Mouse (Mus musculus) lung, embryonic 16.5 days (tissue): ENCODE results near the gene Zbtb1. TPM values are rescaled to one million over a fixed set of nuclear protein-coding genes. Genes with fewer than 3 reads are reported as not detected.

Experiments
- ATAC-seq: fragments of 200-750 bp; cut with Nextera tagmentation; 2 replicates; pipeline ENCODE4 v1.8.0; 2017; ENCODE audit warnings: low read depth, mild to moderate bottlenecking, moderate library complexity
- H3K27ac ChIP-seq: fragments of 300-500 bp; sonication (generic); 2 replicates; pipeline ENCODE4 v1.5.1; 2014; ENCODE audit warnings: mild to moderate bottlenecking, control low read depth, low read length
- H3K27me3 ChIP-seq: fragments of 300-500 bp; sonication (generic); 2 replicates; pipeline ENCODE4 v1.6.1; 2014; ENCODE audit warnings: low read depth, low read length, mixed read lengths; ENCODE audit not compliant: control insufficient read depth, insufficient read depth
- H3K36me3 ChIP-seq: fragments of 300-500 bp; sonication (generic); 2 replicates; pipeline ENCODE4 v1.6.1; 2014; ENCODE audit warnings: low read length; ENCODE audit not compliant: control insufficient read depth, insufficient read depth
- H3K4me1 ChIP-seq: fragments of 300-500 bp; sonication (generic); replicated peaks from 2 replicates; pipeline ENCODE4 v1.6.1; 2014; ENCODE audit warnings: low read length, mixed read lengths; ENCODE audit not compliant: control insufficient read depth, insufficient read depth
- H3K4me2 ChIP-seq: fragments of 300-500 bp; sonication (generic); 2 replicates; pipeline ENCODE4 v1.6.1; 2014; ENCODE audit warnings: low read depth, low read length, control low read depth
- H3K4me3 ChIP-seq: fragments of 300-500 bp; sonication (generic); 2 replicates; pipeline ENCODE4 v1.5.1; 2014; ENCODE audit warnings: mild to moderate bottlenecking, low read length, control low read depth
- H3K9ac ChIP-seq: fragments of 300-500 bp; sonication (generic); 2 replicates; pipeline ENCODE4 v1.6.1; 2014; ENCODE audit warnings: low read length, control low read depth
- H3K9me3 ChIP-seq: fragments of 300-500 bp; sonication (generic); 2 replicates; pipeline ENCODE4 v1.6.1; 2016; ENCODE audit warnings: low read length; ENCODE audit not compliant: control insufficient read depth
- WGBS: fragments of 180-500 bp; shearing (Covaris S2); extraction: QIAGEN DNeasy Blood & Tissue Kit; methylation state at CpG from one replicate; pipeline ENCODE4 v1.1.7; 2014; 5-methylcytosine and 5-hydroxymethylcytosine counted together
- polyA plus RNA-seq: library from polyadenylated mRNA; unstranded; fragments of >200 nt; fragmentation: Nextera tagmentation; extraction: Ambion mirVana; gene quantifications from 2 replicates; pipeline ENCODE4 v1.2.1, GENCODE M21; 2015

Gene Zbtb1
- polyA plus RNA-seq, 1 experiment from 2014 or later: 10.4 TPM

DNA sequence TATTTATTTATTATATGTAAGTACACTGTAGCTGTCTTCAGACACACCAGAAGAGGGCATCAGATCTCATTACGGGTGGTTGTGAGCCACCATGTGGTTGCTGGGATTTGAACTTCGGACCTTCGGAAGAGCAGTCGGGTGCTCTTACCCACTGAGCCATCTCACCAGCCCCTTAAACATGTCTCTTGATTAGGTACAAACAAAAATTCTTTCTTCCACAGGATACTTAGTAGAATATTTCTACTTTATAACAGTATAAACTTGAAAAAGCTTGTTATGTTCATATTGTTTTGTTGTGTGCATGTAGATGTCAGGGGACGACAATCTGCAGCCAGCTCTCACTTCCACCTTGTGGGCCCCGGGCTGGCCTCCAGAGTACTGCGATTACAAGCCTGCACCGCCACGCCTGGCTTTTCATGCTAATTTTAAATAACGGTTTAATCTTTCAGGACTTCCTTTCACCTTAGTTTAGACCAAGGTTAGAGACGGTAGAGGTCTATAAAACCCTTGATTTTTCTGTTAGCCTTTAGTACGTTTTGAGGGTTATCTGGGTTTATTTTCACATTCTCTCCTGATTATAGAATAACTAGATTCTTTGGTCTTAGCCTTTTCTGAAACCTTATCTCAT is 45.4 kb downstream of the Zbtb1 start:
- Histone ChIP-seq H3K9ac (no peak overlapping the region), H3K4me3 (no peak overlapping the region), H3K27me3 (no peaks in the 10 kb centered on the region), H3K36me3 (no peaks in the 10 kb centered on the region), H3K4me2 (no peak overlapping the region), H3K9me3 (no peaks in the 10 kb centered on the region), H3K27ac (no peak overlapping the region), H3K4me1 (peaks cover 3% of the 10 kb centered on the region; the same call in 1 of the 2 replicates)
- WGBS: 76% methylated on average over 9 of the region's 12 CpGs
- ATAC-seq: no peak

DNA sequence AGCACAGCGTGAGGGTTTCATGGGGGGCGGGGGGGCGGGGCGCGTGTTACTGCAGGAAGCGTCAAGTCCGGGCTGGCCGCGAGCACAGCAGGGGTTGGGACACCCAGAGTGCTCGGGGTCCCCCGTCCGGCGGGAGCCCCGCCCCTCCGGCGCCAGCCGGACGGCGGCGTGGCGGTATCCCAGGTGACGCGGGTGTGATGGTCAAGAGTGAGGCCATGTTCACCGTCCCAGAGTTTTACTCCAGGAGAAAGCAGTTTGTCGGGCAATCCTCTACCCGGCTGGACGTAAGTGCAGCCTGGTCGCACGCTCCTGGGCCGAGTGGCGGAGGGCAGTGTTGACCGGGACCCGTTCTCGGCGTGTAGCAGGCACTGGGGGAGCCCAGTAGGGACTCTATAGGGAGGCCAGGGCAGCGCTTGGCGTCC is 47.4 kb downstream of the Zbtb1 start, which contains the start of gene Ppp1r36:
Gene Ppp1r36, plus strand, starts transcription at position 106 of the 422 bp plus-strand sequence.
- Histone ChIP-seq H3K4me2 (peak within 1 kb of the TSS; percentile 88), H3K27ac (peak within 1 kb of the TSS; percentile 36), H3K27me3 (no peaks in the 10 kb centered on the region), H3K36me3 (no peaks in the 10 kb centered on the region), H3K4me3 (peak within 1 kb of the TSS; percentile 53), H3K9me3 (no peaks in the 10 kb centered on the region), H3K9ac (peak within 1 kb of the TSS; percentile 68), H3K4me1 (peaks cover 3% of the 10 kb centered on the region; the same call in 1 of the 2 replicates)
- ATAC-seq: peak; percentile 92
- WGBS: under 1% methylated on average over 37 of the region's 37 CpGs

DNA sequence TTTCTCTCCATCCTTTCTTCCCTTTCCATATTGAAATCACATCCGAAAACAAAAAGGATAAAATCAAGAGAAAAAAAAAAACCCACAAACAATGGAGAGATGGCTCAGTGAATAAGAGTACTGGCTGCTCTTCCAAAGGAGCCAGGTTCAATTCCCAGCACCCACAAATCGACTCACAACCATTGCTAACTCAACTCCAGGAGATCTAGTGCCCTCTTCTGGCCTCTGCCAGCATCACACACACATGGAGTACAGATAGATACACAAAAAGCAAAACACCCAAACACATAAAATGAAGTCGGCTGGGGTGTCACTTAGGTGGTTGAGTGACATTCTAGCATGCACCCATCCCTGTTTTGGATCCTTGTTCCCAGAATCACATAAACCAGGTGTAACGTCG is 48.3 kb downstream of the Zbtb1 start:
- Histone ChIP-seq H3K27ac (no peak overlapping the region), H3K4me1 (peaks cover 3% of the 10 kb centered on the region; the same call in 1 of the 2 replicates), H3K9ac (no peak overlapping the region), H3K4me2 (no peak overlapping the region), H3K27me3 (no peaks in the 10 kb centered on the region), H3K9me3 (no peaks in the 10 kb centered on the region), H3K4me3 (no peak overlapping the region), H3K36me3 (no peaks in the 10 kb centered on the region)
- WGBS: 91% methylated on average over 5 of the region's 5 CpGs
- no peak for ATAC-seq

DNA sequence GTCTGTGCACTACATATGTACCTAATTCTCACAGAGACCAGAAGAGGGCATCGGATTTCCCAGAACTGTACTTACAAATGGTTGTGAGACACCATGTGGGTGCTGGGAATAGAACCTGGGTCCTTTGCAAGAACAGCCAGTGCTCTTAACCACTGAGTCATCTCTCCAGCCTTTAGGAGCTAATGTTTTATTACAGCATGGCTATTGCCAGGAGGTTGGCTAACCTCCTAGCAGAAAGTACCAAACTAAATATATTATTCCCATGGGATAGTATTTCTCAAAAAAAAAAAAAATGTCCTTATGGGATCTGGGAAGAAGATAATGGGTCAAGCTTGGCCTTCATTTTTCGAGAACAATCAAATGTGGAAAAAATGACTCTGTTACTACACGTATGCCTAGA is 55.2 kb downstream of the Zbtb1 start:
- Histone ChIP-seq H3K9me3 (no peaks in the 10 kb centered on the region), H3K4me3 (no peak overlapping the region)
- 94% methylated on average over 3 of the region's 3 CpGs for WGBS

DNA sequence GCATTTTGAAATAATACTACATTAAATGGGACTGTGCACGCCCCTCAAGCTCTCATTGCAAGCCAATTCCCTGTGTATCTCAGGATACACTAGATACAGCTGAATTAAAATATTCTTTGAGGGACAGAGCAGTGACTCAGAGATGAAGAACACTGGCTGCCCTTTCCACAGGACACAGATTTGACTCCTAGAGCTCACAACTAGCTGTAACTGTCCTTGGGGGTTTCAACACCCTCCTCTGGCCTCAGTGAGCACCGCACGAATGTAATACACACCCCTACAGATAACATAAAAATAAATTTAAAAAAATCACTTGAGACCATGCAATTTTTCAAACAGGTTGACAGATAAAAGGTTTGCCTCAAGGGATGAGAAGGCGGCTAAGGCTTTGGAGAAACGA is 57.5 kb downstream of the Zbtb1 start:
- Histone ChIP-seq H3K27me3 (no peaks in the 10 kb centered on the region), H3K4me1 (no peaks in the 10 kb centered on the region; the same call in 1 of the 2 replicates), H3K27ac (no peak overlapping the region), H3K36me3 (no peaks in the 10 kb centered on the region), H3K4me2 (no peak overlapping the region), H3K9ac (no peak overlapping the region), H3K4me3 (no peak overlapping the region), H3K9me3 (no peaks in the 10 kb centered on the region)
- ATAC-seq: no peak
- 56% methylated on average over 5 of the region's 5 CpGs for whole genome bisulfite sequencing

More for the DNA sequence above, 55.2 kb downstream of the Zbtb1 start:
- Histone ChIP-seq H3K27ac (no peak overlapping the region), H3K27me3 (no peaks in the 10 kb centered on the region), H3K9ac (no peak overlapping the region), H3K4me2 (no peak overlapping the region), H3K4me1 (no peaks in the 10 kb centered on the region; the same call in 1 of the 2 replicates), H3K36me3 (no peaks in the 10 kb centered on the region)
- ATAC-seq: no peak

DNA sequence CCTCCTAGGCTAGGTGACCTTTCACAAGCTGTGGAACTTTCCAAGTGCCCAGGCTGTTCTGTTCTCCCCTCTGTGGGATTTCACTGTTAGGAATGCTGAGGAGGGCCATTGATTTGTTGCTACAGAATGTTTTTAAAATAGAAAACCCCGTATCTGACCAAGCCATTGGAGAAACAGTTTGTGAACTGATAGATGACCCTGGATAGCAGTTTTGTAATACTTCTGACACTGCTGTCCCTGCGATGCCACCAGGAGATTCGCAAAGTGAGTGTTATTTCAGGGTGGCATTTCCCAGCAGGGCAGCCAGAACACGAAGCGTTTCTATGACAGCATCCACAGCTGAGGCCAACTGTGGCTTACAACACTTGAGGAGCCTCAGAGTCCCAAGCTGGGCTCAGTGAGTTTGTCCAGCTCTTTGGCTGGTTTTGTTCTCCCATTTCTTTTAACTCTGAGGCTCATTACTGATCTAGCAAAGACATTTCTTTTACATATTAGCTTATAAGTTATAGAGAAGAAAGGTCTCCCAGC is 60.9 kb downstream of the Zbtb1 start:
- Histone ChIP-seq H3K36me3 (no peaks in the 10 kb centered on the region), H3K9ac (no peak overlapping the region), H3K27ac (no peak overlapping the region), H3K4me3 (no peak overlapping the region), H3K4me1 (peaks cover 12% of the 10 kb centered on the region), H3K9me3 (no peaks in the 10 kb centered on the region), H3K27me3 (no peaks in the 10 kb centered on the region), H3K4me2 (no peak overlapping the region)
- 31% methylated on average over 5 of the region's 5 CpGs for WGBS
- ATAC-seq: no peak

DNA sequence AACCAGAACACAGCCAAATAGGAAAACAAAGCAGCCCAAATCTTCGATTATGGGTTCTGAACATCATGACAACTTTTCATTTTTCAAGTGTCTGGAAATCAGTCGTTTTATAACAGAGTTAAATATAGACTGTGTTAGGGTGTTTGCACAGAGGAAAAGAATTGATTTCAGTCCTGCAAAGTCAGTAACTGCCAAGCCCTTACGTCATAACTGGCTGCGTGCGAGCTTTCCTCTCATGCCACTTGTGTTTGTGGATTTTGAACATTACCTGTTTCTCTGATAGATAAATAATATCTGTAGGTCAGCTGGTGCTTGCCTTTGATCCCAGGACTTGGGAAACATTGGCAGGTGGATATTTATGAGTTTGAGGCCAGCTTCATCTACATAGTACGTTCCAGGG is 61.4 kb downstream of the Zbtb1 start:
- no peak for ATAC-seq
- no peak overlapping the region for H3K27ac ChIP-seq

DNA sequence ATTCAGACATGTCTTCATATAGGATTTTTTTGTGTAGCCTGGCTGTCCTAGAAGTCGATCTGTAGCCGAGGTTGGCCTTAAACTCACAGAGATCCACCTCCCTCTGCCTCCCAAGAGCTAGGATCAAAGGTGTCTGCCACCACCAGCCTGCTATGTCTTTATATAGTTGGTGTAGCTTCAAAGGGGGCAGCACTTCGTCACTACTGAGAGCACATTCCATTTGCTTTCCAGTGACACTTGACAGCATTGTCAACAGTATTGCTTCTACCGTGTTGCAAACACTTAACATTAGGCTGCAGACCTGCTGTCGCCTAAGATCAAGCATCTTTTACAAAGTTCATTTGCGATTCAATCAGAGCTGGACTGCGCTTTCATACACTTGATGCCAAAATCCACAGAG is 64.0 kb downstream of the Zbtb1 start:
- Histone ChIP-seq H3K27ac (no peak overlapping the region), H3K4me3 (peak overlapping the region; percentile 6; the same call in 1 of the 2 replicates), H3K9ac (no peak overlapping the region), H3K9me3 (no peaks in the 10 kb centered on the region), H3K36me3 (no peaks in the 10 kb centered on the region), H3K4me1 (peaks cover 12% of the 10 kb centered on the region), H3K4me2 (peak overlapping the region; percentile 35), H3K27me3 (no peaks in the 10 kb centered on the region)
- ATAC-seq: peak; percentile 56; the same call in 1 of the 2 replicates
- WGBS: 27% methylated on average over 7 of the region's 7 CpGs

More for the DNA sequence above, 61.4 kb downstream of the Zbtb1 start:
- Histone ChIP-seq H3K36me3 (no peaks in the 10 kb centered on the region), H3K4me3 (no peak overlapping the region), H3K4me2 (no peak overlapping the region), H3K9me3 (no peaks in the 10 kb centered on the region), H3K9ac (no peak overlapping the region), H3K27me3 (no peaks in the 10 kb centered on the region), H3K4me1 (peaks cover 12% of the 10 kb centered on the region)
- WGBS: 63% methylated on average over 6 of the region's 6 CpGs

DNA sequence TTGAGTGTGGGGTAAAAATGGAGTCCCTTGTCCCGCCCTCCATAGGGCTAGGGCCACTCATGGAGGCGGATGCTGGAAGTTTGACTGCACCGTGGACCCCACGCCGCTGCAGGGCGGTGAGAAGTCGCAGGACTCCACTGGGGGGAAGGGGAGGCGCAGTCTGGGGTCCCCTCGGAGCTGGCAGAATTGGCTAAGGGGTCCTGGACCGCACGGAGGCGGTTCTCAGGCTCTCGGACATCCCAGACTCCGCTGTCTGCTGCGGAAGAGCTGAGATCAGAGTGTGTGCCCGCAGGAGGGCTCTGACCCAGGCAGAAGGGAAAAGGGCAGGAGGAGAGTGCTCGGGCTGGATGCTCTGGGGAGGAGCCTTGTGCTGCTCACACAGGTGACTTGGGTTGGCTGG is 65.0 kb downstream of the Zbtb1 start:
- peaks cover 12% of the 10 kb centered on the region for H3K4me1 ChIP-seq
- H3K4me3 ChIP-seq: peak overlapping the region; percentile 49
- peak overlapping the region; percentile 79 for H3K4me2 ChIP-seq
- no peaks in the 10 kb centered on the region for H3K9me3 ChIP-seq
- H3K27me3 ChIP-seq: no peaks in the 10 kb centered on the region
- peak overlapping the region; percentile 56 for H3K9ac ChIP-seq
- H3K36me3 ChIP-seq: no peaks in the 10 kb centered on the region
- 4% methylated on average over 17 of the region's 17 CpGs for WGBS
- peak; percentile 65 for ATAC-seq
- H3K27ac ChIP-seq: no peak overlapping the region
